Mouse (Mus musculus): ENCODE measurements at regions not wholly inside any gene's neighbourhood (a gene's known extent, or its start where the extent isn't known, plus 50 kb on each side); places are given as distances from the start of the nearest gene placed in this dataset.
"Not testable (repeated sequence)": the region's sequence is repeated elsewhere in the genome, so short reads cannot be mapped to it uniquely, and the experiment has no call there.

DNA sequence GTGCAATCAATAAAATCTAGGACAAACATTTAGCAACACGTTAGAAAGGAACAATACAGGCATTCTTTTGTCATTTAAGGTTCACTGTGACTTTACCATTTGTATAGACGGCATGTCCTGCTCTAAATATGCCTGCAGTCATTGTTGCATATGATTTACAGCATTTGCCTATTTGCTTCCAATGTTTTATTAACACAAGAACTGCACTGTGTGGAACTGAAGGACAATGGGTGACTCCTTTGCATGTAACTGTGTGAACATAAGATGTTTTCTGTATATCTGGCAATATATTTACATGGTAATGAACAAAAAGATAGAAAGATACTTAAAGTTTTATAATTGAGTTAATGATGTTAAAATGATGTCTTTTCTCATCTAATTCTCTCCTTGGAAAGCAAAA, 57.1 kb downstream of the Pou4f1 start:
- DNase-seq (ENCODE audit: low read depth): no peak

DNA sequence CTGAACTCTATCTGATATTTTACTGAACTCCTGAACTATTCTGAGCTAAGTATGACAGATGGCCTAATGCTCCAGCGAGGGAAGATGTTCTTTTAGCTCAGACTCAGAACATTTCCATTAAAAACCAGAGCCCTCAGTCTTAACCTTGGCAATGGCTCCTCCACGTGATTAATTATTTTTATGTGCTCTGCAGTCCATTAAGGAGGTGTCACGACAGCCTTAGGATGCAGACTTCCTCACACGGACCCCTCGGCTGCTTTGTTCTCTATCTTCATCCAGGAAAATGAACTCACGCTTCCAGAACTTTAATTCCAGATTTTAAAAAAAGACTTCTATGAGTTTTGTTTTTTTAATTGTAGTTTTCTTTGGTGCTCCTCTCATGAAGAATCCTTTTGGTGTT, 57.5 kb downstream of the Pou4f1 start:
- no peak for DNase-seq (ENCODE audit: low read depth)

GRCm38 (mm10) chr14:104406062-104406461, 61.7 kb downstream of the Pou4f1 start:
- no peak for DNase-seq (ENCODE audit: low read depth)

DNA sequence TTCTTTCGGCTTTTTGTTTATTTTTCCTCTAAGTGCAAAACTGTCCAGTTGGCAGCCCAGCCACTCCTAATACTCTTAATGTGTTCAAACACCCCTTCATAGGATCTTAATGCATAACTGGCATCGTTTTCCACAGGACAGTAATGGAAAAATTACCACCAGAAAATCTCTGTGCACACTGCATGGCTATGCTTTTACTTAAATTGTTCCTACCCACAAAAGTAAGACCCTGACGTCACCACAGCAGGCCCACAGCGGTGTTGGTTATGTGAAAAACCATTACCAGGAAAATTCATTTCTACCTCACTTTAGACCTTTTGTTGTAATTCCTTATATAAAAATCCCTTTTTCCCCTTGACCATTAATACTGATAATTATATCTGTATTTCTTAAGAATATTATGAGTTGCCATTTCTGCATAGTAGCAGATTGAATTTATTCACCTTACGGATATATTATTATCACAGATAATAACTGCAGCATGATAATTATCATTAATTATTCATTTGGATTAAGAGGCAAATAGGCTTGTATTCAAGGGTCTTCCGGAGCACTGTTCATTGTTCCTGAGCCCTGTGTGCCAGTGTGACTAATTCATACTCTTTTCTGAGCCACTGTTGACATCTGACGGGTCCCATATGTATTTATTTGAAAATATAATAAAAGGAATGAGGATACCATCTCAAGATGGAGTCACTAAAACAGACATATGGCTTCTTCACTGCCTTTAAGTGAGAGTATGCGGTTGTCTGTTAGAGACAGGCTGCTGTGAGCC, 78.3 kb downstream of the Pou4f1 start:
- no peak for DNase-seq (ENCODE audit: low read depth)

DNA sequence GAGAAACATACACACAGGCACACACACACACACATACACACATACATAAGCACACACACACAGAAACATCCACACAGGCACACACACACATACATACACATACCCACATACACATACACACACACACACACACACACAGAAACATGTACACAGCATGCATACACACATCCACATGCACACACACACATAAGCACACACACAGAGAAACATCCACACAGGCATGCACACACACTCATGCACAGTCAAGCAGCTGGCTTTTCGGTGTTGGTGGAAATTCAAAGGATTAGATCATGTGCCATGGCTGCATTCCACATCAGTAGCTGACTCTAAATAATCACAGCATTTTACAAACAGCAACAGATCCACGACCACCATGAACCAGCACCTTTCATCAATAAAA, 78.9 kb downstream of the Pou4f1 start:
- no peak for DNase-seq (ENCODE audit: low read depth)

DNA sequence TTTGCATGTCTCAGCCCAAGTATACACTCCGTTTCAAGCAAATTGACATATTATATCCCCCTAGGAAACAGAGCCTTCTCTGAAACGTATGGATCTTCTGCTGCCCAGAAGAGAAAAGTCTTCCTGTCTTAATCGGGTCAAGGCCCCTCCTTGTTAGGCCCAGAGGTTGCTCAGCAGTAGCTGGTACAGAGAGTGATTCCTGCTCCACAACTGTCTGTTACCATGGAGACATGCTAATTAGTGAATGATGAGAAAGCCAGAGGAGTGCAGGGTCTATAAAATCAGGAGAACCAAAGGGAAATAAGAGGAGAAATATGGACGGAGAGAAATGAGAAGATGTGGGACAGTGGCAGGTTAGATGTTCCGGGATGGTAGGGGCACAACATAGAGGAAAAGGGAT, 86.8 kb downstream of the Pou4f1 start:
- DNase-seq (ENCODE audit: low read depth): no peak

GRCm38 (mm10) chr14:104372776-104373175, 95.0 kb downstream of the Pou4f1 start:
- no peak for DNase-seq (ENCODE audit: low read depth)

DNA sequence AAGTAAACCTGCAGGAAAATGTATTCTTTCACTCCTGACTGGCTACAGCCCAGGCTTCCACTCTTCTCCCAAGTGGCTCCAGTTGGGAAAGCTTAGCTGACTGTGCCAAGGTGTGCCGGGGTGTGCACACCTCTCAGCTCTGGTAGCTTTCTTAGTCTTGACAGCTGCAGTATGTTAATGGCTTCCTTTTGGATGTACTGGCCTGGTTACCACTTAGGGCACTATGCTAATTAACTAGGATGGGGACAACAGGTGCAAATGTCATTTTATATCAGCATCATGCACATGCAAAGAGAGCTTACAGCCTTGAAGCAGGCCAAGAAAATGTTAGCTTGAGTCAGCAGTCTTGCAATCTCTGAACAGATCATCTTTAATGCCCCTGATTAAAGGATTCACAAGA, 111.2 kb downstream of the Pou4f1 start:
- no peak for DNase-seq (ENCODE audit: low read depth)

DNA sequence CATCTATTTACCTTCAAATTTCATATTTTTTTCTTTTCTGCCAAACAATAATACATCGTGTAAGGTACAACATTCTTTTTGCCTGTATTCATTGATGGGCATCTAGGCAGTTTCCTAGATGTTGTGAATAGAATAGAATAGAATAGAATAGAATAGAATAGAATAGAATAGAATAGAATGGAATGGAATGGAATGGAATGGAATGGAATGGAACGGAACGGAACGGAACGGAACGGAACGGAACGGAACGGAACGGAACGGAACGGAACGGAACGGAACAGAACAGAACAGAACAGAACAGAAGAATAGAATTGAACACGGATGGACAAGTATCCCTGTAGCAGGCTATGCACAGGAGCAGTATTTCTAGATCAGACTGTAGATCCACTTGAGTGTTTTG, 131.0 kb downstream of the Pou4f1 start:
- DNase-seq (ENCODE audit: low read depth): not testable (repeated sequence)

DNA sequence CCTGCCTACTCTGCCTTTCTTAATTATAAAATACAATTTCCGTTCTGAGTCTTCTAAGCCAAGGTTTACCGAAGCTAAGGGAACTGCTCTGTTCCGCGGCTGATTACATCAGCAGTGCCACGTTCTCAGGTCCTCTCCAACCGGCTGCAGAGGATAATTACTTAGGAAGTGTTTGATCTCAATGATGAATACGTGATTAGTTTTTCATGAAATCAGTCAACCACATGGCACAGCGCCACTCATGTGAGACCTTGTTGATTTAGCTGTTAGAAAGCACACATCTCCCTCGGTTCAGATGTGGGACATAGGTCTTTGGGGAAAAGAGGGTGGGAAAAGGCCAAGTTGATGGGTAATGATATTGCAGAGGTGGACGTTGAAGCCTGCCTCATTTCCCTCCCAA, 141.7 kb downstream of the Pou4f1 start:
- DNase-seq (ENCODE audit: low read depth): no peak

- DNase-seq (ENCODE audit: low read depth): no peak
Observed at GRCm38 (mm10) chr14:104300141-104300540, 167.7 kb downstream of the Pou4f1 start.

DNA sequence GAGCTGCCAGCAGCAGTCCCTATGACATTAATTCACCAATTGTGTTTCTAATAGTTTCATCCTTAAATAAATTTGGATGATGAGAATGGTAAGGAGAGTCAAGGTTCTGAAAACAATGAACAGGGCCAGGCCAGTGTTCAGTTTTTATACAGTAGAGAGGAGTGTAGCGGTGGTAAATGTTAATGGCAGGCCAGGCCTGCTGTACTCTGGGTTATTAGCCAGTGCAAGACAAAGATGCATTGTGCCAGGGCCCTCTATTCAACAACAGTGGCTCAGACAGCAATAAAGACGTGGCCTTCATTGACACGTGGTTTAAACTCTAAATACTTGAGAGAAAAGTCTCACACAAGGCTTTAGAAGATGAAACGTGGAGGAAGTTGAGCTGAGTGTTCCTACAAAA, 169.5 kb downstream of the Pou4f1 start:
- DNase-seq (ENCODE audit: low read depth): no peak

DNA sequence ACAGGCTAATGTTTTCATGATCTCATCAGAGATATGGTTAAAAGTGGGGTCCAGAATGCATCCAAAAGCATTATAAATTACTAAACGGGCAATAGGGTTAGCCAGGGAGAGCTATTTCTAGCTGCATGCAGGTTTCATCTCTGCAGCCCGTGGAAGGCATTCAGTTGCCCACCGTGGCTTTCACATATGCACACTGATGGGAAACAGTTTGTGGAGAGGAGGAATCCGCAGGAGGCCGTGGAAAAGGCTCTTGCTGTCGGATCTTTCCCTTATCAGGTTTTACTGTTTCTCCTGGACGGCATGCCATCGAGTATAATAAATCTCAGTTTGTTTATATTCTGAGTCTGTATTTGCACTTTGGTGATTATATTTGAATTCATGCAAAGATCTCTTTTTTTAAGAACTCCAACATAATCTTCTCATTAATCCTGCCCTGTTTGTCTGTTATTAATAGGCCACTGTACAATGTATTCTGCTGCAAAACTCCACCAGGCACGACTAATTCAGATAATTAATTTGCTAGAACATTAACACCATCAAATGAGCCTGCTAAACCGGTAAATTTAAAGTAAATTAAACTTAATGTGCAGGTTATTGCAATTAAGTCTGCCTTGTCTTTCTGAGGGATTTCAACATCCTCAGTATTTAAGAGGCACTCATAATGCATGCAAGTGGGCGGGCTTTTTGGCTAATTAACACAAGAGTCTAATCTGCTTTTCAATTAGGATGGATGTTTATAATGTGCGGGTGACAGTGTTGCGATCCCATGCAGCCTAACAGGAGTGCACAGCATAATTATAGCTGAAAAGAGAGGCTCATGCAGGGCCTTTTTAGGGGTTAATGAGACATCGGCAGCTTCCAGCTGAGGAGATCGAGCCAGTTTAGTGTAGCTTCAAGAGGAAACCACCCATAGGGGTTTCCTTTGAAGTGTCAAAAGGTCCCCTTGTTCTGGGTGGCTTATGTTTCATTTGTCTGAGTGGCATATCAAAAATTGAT, 170.2 kb downstream of the Pou4f1 start:
- DNase-seq (ENCODE audit: low read depth): no peak

- no peak for DNase-seq (ENCODE audit: low read depth)
Observed at GRCm38 (mm10) chr14:104293814-104294213, 174.0 kb downstream of the Pou4f1 start.

GRCm38 (mm10) chr14:104293147-104293546, 174.7 kb downstream of the Pou4f1 start:
- DNase-seq (ENCODE audit: low read depth): no peak

- no peak for DNase-seq (ENCODE audit: low read depth)
Observed at GRCm38 (mm10) chr14:104280353-104280752, 187.4 kb downstream of the Pou4f1 start.

DNA sequence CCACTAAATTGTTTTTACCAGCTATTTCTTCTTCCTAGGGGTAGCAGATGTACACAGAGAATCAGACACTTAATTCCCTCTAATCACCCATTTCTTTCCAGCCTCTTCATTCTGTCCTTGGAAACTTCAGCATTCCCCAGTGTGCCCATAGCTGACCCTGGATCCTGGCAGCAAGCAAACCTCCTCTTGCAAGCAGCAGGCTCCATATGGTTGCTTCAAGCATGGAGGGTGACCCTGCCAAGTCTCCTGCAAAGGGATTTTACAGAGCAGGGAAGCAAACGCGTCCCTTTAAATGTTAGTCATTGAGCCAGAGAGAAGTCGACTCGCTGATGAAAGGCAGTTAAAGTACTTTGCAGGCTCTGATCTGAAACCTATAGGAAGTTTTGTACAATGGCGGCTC, 187.9 kb downstream of the Pou4f1 start:
- no peak for DNase-seq (ENCODE audit: low read depth)

GRCm38 (mm10) chr14:104274752-104275151, 193.0 kb downstream of the Pou4f1 start:
- no peak for DNase-seq (ENCODE audit: low read depth)

- no peak for DNase-seq (ENCODE audit: low read depth)
Observed at GRCm38 (mm10) chr14:104264919-104265764, 202.7 kb downstream of the Pou4f1 start.

DNA sequence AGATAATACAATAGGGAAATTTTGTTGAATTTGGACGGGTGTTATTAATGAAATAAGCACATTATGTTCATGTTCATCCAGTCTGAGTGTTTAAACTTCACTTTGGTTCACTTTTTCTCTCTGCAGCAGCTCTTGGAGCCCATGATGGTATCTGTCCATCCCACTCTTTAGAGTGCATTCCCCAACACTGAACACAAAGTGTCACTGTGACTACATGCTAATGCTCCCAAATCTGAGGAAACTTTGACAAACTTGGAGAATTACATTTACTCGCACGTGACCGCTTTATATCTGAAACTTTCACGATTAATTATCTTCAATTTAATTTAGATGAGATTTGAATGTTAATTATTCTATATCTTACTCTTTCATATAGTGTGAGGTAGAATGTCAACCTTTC, 250.8 kb downstream of the Pou4f1 start:
- no peak for DNase-seq (ENCODE audit: low read depth)

- DNase-seq (ENCODE audit: low read depth): no peak
Observed at GRCm38 (mm10) chr14:104210719-104211118, 257.1 kb downstream of the Pou4f1 start.

DNA sequence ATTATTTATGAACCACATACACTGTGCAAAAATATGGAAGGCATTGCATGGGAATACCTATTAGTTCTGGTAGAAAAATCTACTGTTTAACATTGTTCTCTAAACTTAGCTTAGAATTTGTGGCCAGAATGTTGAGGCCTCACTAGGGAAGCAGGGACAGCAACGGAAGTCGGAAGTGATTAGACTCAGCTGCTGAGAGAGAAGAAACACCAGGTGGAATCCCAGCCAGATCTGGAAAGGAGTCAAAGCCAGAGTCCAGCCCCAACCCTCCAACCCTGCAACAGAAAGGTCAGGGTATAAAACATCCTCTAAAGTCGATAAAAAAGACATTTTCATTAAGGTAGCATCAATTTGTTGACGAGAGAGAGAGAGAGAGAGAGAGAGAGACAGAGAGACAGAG, 258.9 kb downstream of the Pou4f1 start:
- DNase-seq (ENCODE audit: low read depth): no peak
